Mouse (Mus musculus): ENCODE results near the gene Itpkb.

DNA sequence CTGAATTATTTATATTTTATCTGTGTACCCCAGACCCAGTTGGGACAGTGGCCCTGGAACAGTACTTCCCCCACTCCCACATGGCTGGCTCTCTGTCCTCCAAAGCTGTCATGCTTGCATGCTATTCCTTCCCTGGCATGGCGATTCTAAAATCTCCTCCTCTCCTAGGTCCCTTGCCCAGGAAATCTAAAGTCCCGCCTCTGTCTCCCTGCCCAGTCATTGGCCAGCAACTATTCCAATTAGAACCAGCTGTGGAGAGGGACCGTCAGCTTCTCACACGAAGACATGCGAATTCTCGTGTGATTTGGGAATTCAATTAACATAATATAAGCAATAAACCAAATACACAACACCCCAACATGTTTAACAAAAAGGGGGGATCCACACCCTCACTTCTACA, 47.7 kb upstream of the Itpkb start:
- TF ChIP-seq CTCF (IDR thresholded peaks at IDR 0.05; ENCODE audit: low read depth, low read length) (no peak), GATA1 (IDR thresholded peaks at IDR 0.05; ENCODE audit: borderline replicate concordance, low read length) (no peak), TAL1 (conservative IDR thresholded peaks at IDR 0.05; ENCODE audit: low read depth, low read length) (no peak), POLR2AphosphoS5 (IDR thresholded peaks at IDR 0.05; ENCODE audit: insufficient replicate concordance, low read depth, low read length) (no peak), GATA2 (IDR thresholded peaks at IDR 0.05; ENCODE audit: borderline replicate concordance, low read depth, low read length) (no peak)

Measured in G1E (cell line).